In the genomic region with DNA sequence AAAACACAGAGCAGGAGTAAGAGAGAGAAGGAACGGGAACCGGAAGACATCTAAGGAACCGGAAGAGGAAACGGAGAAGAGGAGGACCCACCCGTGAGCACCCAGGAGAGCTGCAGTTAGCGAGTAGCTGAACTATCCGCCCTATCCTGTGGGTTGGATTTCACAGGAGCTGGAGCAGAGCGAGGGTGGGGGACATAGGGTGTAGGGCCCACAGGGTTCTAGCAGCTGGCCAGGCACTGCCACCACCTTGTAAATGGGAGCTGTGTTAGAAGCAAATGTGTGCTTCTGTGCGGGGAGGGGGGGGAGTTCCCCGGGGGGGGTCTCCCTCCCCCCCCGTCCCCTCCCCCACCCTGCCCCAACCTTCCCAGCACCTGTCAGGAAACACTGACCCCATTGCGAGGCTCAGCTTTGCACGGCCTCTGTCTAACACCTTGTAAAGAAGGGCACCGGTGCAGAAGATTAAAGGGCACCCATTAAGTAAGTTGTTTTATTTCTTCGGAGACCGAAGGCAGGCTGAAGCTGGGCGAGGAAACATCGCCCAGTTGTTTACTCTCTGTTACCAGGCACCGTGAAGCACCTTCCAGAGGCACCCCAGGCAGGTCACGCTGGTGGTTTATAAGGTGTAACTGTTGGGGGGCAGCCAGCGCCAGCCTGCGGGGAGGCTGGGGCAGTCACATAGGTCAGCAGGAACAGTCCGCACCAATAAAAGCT, we compare ENCODE assay signal across 29 mouse cellular contexts. TPM values are rescaled to one million over a fixed set of nuclear protein-coding genes. Genes with fewer than 3 reads are reported as not detected.
DNase-seq lines count a peak whose midpoint lies in the region; ATAC-seq and TF ChIP-seq lines count a peak whose summit lies in the region.
"Had no signal": no experiment of that assay in that cellular context is flagged by ENCODE, and none has a peak within 500 bp of the region (broad histone marks: within the 10 kb centered on the region; RNA-seq: fewer than 3 reads in every experiment).

No protein-coding gene starts in this region.

- no peaks in the 10 kb centered on the region for H3K9me3 ChIP-seq in embryonic facial prominence, embryonic 10.5 days
- no peaks in the 10 kb centered on the region for H3K9me3 ChIP-seq in limb, embryonic 13.5 days
- H3K9me3 ChIP-seq in intestine, postnatal 0 days (ENCODE audit: control insufficient read depth), result no peaks in the 10 kb centered on the region
- H3K9me3 ChIP-seq: heart, embryonic 15.5 days; midbrain, embryonic 15.5 days had no signal

- no peak overlapping the region for H3K9ac ChIP-seq in limb, embryonic 13.5 days
- no peak overlapping the region for H3K9ac ChIP-seq in intestine, postnatal 0 days (ENCODE audit: low read depth, low read length)
- H3K9ac ChIP-seq: forebrain, postnatal 0 days; heart, embryonic 15.5 days; hindbrain, embryonic 14.5 days; liver, postnatal 0 days; midbrain, embryonic 15.5 days had no signal

- H3K4me1 ChIP-seq in embryonic facial prominence, embryonic 10.5 days, result peaks cover 52% of the 10 kb centered on the region
- H3K4me1 ChIP-seq in limb, embryonic 13.5 days, result peaks cover 50% of the 10 kb centered on the region
- no peaks in the 10 kb centered on the region for H3K4me1 ChIP-seq in intestine, postnatal 0 days (replicated peaks; ENCODE audit: control insufficient read depth, insufficient read depth, low read length)
- H3K4me1 ChIP-seq: heart, embryonic 15.5 days had no signal

- peak overlapping the region; percentile 44; the same call in 1 of the 2 replicates for H3K27ac ChIP-seq in embryonic facial prominence, embryonic 10.5 days (replicated peaks)
- peak overlapping the region; percentile 74 for H3K27ac ChIP-seq in limb, embryonic 13.5 days
- no peak overlapping the region for H3K27ac ChIP-seq in intestine, postnatal 0 days (ENCODE audit: low read depth, low read length)
- H3K27ac ChIP-seq: heart, embryonic 15.5 days; hindbrain, embryonic 14.5 days; layer of hippocampus, adult 2 months; macrophage; midbrain, embryonic 15.5 days had no signal

- no peak for TF ChIP-seq CTCF in intestine, postnatal 0 days (IDR thresholded peaks at IDR 0.05; ENCODE audit: low read depth)

- no peaks in the 10 kb centered on the region for H3K36me3 ChIP-seq in embryonic facial prominence, embryonic 10.5 days (replicated peaks)
- no peaks in the 10 kb centered on the region for H3K36me3 ChIP-seq in limb, embryonic 13.5 days
- H3K36me3 ChIP-seq in intestine, postnatal 0 days (ENCODE audit: control insufficient read depth, insufficient read depth), result no peaks in the 10 kb centered on the region
- H3K36me3 ChIP-seq: heart, embryonic 15.5 days; midbrain, embryonic 15.5 days had no signal

- 73% methylated on average over 23 of the region's 23 CpGs for WGBS in embryonic facial prominence, embryonic 10.5 days
- 29% methylated on average over 22 of the region's 23 CpGs for WGBS in limb, embryonic 13.5 days
- 48% methylated on average over 23 of the region's 23 CpGs for WGBS in intestine, postnatal 0 days

- H3K27me3 ChIP-seq in embryonic facial prominence, embryonic 10.5 days (replicated peaks; ENCODE audit: low read depth, poor library complexity, severe bottlenecking), result peaks cover 14% of the 10 kb centered on the region
- no peaks in the 10 kb centered on the region for H3K27me3 ChIP-seq in limb, embryonic 13.5 days
- H3K27me3 ChIP-seq in intestine, postnatal 0 days (replicated peaks; ENCODE audit: control insufficient read depth, insufficient read depth, low read length), result no peaks in the 10 kb centered on the region; the same call in 1 of the 2 replicates
- H3K27me3 ChIP-seq: heart, embryonic 15.5 days had no signal

- ATAC-seq in limb, embryonic 13.5 days (ENCODE audit: low FRiP score, low read depth), result peak; percentile 74
- no peak for ATAC-seq in intestine, postnatal 0 days
- ATAC-seq: activated CD4-positive, CD25-positive, alpha-beta regulatory T cell, adult 4 months; forebrain, postnatal 0 days; inflammation-experienced regulatory T-cells, adult 6 months; liver, postnatal 0 days; midbrain, embryonic 15.5 days had no signal

- H3K4me2 ChIP-seq in limb, embryonic 13.5 days (replicated peaks), result peak overlapping the region; percentile 32
- no peak overlapping the region for H3K4me2 ChIP-seq in intestine, postnatal 0 days (replicated peaks; ENCODE audit: low read depth)
- H3K4me2 ChIP-seq: heart, embryonic 15.5 days; hindbrain, embryonic 14.5 days; midbrain, embryonic 15.5 days had no signal

- peak; percentile 22 to 42 for DNase-seq in lung, adult 18-20 months
- no peak for DNase-seq in lung, postnatal 10 days
- DNase-seq in R1 (ENCODE audit: low read depth, low spot score), result peak; percentile 58
- no peak for DNase-seq in embryonic facial prominence, embryonic 10.5 days (ENCODE audit: low spot score)
- no peak for DNase-seq in layer of hippocampus, adult 9-11 months
- DNase-seq: adrenal gland, adult 8-10 months; cerebellum, adult 11-12 months; cerebellum, postnatal 10 days; forebrain, postnatal 0 days; heart, postnatal 36 days; layer of hippocampus, postnatal 36 days; liver, postnatal 0 days; right cerebral cortex, adult 18-20 months; thymus, postnatal 25 days had no signal

- no peak overlapping the region for H3K4me3 ChIP-seq in embryonic facial prominence, embryonic 10.5 days
- no peak overlapping the region for H3K4me3 ChIP-seq in limb, embryonic 13.5 days
- no peak overlapping the region for H3K4me3 ChIP-seq in intestine, postnatal 0 days (ENCODE audit: low read depth, low read length)
- H3K4me3 ChIP-seq: heart, embryonic 15.5 days; layer of hippocampus, adult 2 months; midbrain, embryonic 15.5 days had no signal

RNA-seq across cellular contexts. Expression of a gene that starts 59.9 kb away (rescaled TPM):
- polyA plus RNA-seq in embryonic facial prominence, embryonic 10.5 days (2016; fragmentation: Nextera tagmentation; extraction: Ambion mirVana), result not detected in 2 replicates
- polyA plus RNA-seq in limb, embryonic 13.5 days (2015; fragmentation: Nextera tagmentation; extraction: Ambion mirVana), result not detected in 2 replicates
- not detected in 2 replicates for polyA plus RNA-seq in intestine, postnatal 0 days (2015; fragmentation: Nextera tagmentation; extraction: Ambion mirVana)
- polyA plus RNA-seq: activated CD4-positive, CD25-positive, alpha-beta regulatory T cell, adult 4 months; C2C12; cortical plate, adult 2 months; embryonic facial prominence, embryonic 11.5 days; forebrain, embryonic 11.5 days; forebrain, postnatal 0 days; heart, embryonic 15.5 days; hindbrain, embryonic 14.5 days; inflammation-experienced regulatory T-cells, adult 6 months; liver, adult 2 months; liver, postnatal 0 days; macrophage; midbrain, embryonic 15.5 days; neural tube, embryonic 14.5 days had no signal

Comparison
In these comparisons a context has a peak if more than half of its experiments do, and no peak if none do; other contexts are left out.
1. DNase-seq: peak in lung, adult 18-20 months (2 of 2) and R1 (single experiment); none in lung, postnatal 10 days (single experiment), embryonic facial prominence, embryonic 10.5 days (single experiment) and layer of hippocampus, adult 9-11 months (single experiment).